Comparison of ENCODE assay signal across 14 mouse cellular contexts in genomic region chr2:157315486-157315885, GRCm38 (mm10). TPM values are rescaled to one million over a fixed set of nuclear protein-coding genes. Genes with fewer than 3 reads are reported as not detected.
"Had no signal": no experiment of that assay in that cellular context is flagged by ENCODE, and none has a peak within 500 bp of the region (broad histone marks: within the 10 kb centered on the region; RNA-seq: fewer than 3 reads in every experiment).

No protein-coding gene starts in this region.

- DNase-seq: kidney, adult 2 months; kidney, postnatal 36 days; layer of hippocampus, adult 9-11 months; layer of hippocampus, postnatal 36 days; right cerebral cortex, adult 18-20 months; right cerebral cortex, postnatal 25 days; thymus, postnatal 36 days had no signal

- H3K27ac ChIP-seq: limb, embryonic 15.5 days; liver, embryonic 12.5 days had no signal

- ATAC-seq: liver, embryonic 12.5 days had no signal

- H3K4me2 ChIP-seq: limb, embryonic 15.5 days; liver, embryonic 12.5 days; neural tube, embryonic 13.5 days had no signal

- H3K9ac ChIP-seq: limb, embryonic 15.5 days; liver, embryonic 12.5 days; neural tube, embryonic 13.5 days had no signal

- H3K9me3 ChIP-seq: limb, embryonic 15.5 days; liver, embryonic 12.5 days; neural tube, embryonic 13.5 days had no signal

- H3K4me3 ChIP-seq: limb, embryonic 15.5 days; liver, embryonic 12.5 days; neural tube, embryonic 13.5 days had no signal

- H3K4me1 ChIP-seq: liver, embryonic 12.5 days had no signal

- H3K27me3 ChIP-seq: limb, embryonic 15.5 days; liver, embryonic 12.5 days; neural tube, embryonic 13.5 days had no signal

RNA-seq across cellular contexts. Expression of gene Ghrh, which starts 31.8 kb away (rescaled TPM):
- polyA plus RNA-seq: kidney, adult 2 months; kidney, postnatal 0 days; limb, embryonic 11.5 days; limb, embryonic 15.5 days; liver, embryonic 12.5 days; liver, embryonic 16.5 days; lung, embryonic 16.5 days had no signal
